Mouse (Mus musculus): ENCODE measurements around the gene Fam168a.
"Not testable (repeated sequence)": the region's sequence is repeated elsewhere in the genome, so short reads cannot be mapped to it uniquely, and the experiment has no call there.

GRCm38 (mm10) chr7:100734905-100735304 lies 28.5 kb downstream of the Fam168a start:
- not testable (repeated sequence) for TF ChIP-seq CTCF (IDR thresholded peaks at IDR 0.05; ENCODE audit: low read depth); EP300 (optimal IDR thresholded peaks at IDR 0.05)
